Mouse (Mus musculus): Measurements from ENCODE around the gene Nkx2-9. TPM values are rescaled to one million over a fixed set of nuclear protein-coding genes. Genes with fewer than 3 reads are reported as not detected.

Gene Nkx2-9
- polyA plus RNA-seq, 1 experiment from 2014 or later: not detected

GRCm38 (mm10) chr12:56611504-56612348, 1.4 kb downstream of the Nkx2-9 start:
- Histone ChIP-seq H3K9ac (ENCODE audit: low read length) (no peak overlapping the region), H3K27me3 (ENCODE audit: control insufficient read depth, insufficient read depth, low read length) (peaks cover 77% of the 10 kb centered on the region), H3K4me3 (replicated peaks; ENCODE audit: low read length) (peak overlapping the region; percentile 41), H3K4me2 (ENCODE audit: low read depth, low read length) (peak overlapping the region; percentile 61), H3K36me3 (ENCODE audit: control insufficient read depth, insufficient read depth, low read length) (no peaks in the 10 kb centered on the region), H3K27ac (ENCODE audit: low read length) (no peak overlapping the region), H3K4me1 (ENCODE audit: control insufficient read depth, insufficient read depth, low read length) (peaks cover 7% of the 10 kb centered on the region), H3K9me3 (replicated peaks; ENCODE audit: control insufficient read depth, low read length) (no peaks in the 10 kb centered on the region)
- under 1% methylated on average over 57 of the region's 57 CpGs for WGBS
- peak; percentile 44 for ATAC-seq (ENCODE audit: insufficient read depth, low FRiP score)

- Histone ChIP-seq H3K4me3 (replicated peaks; ENCODE audit: low read length) (no peak overlapping the region), H3K4me2 (ENCODE audit: low read depth, low read length) (no peak overlapping the region), H3K9me3 (replicated peaks; ENCODE audit: control insufficient read depth, low read length) (no peaks in the 10 kb centered on the region), H3K27me3 (ENCODE audit: control insufficient read depth, insufficient read depth, low read length) (peaks cover 79% of the 10 kb centered on the region), H3K9ac (ENCODE audit: low read length) (no peak overlapping the region), H3K4me1 (ENCODE audit: control insufficient read depth, insufficient read depth, low read length) (peaks cover 7% of the 10 kb centered on the region), H3K36me3 (ENCODE audit: control insufficient read depth, insufficient read depth, low read length) (no peaks in the 10 kb centered on the region), H3K27ac (ENCODE audit: low read length) (no peak overlapping the region)
- ATAC-seq (ENCODE audit: insufficient read depth, low FRiP score): no peak
- WGBS: 7% methylated on average over 6 of the region's 6 CpGs
These were observed 2.2 kb downstream of the Nkx2-9 start for GRCm38 (mm10) chr12:56610851-56611250.

GRCm38 (mm10) chr12:56591722-56592121, 21.4 kb downstream of the Nkx2-9 start:
- Histone ChIP-seq H3K9me3 (replicated peaks; ENCODE audit: control insufficient read depth, low read length) (no peaks in the 10 kb centered on the region), H3K36me3 (ENCODE audit: control insufficient read depth, insufficient read depth, low read length) (no peaks in the 10 kb centered on the region), H3K9ac (ENCODE audit: low read length) (no peak overlapping the region), H3K4me1 (ENCODE audit: control insufficient read depth, insufficient read depth, low read length) (no peaks in the 10 kb centered on the region), H3K27me3 (ENCODE audit: control insufficient read depth, insufficient read depth, low read length) (no peaks in the 10 kb centered on the region), H3K4me3 (replicated peaks; ENCODE audit: low read length) (no peak overlapping the region), H3K4me2 (ENCODE audit: low read depth, low read length) (no peak overlapping the region), H3K27ac (ENCODE audit: low read length) (no peak overlapping the region)
- no peak for ATAC-seq (ENCODE audit: insufficient read depth, low FRiP score)
- 9% methylated on average over 4 of the region's 4 CpGs for WGBS

- Histone ChIP-seq H3K4me1 (ENCODE audit: control insufficient read depth, insufficient read depth, low read length) (no peaks in the 10 kb centered on the region), H3K36me3 (ENCODE audit: control insufficient read depth, insufficient read depth, low read length) (no peaks in the 10 kb centered on the region), H3K9me3 (replicated peaks; ENCODE audit: control insufficient read depth, low read length) (no peaks in the 10 kb centered on the region), H3K9ac (ENCODE audit: low read length) (no peak overlapping the region), H3K27ac (ENCODE audit: low read length) (no peak overlapping the region), H3K4me3 (replicated peaks; ENCODE audit: low read length) (no peak overlapping the region), H3K4me2 (ENCODE audit: low read depth, low read length) (no peak overlapping the region), H3K27me3 (ENCODE audit: control insufficient read depth, insufficient read depth, low read length) (no peaks in the 10 kb centered on the region)
- WGBS: 33% methylated on average over 6 of the region's 6 CpGs
- no peak for ATAC-seq (ENCODE audit: insufficient read depth, low FRiP score)
These were observed 25.3 kb downstream of the Nkx2-9 start for GRCm38 (mm10) chr12:56587830-56588229.

Other genes starting within 250 kb of the Nkx2-9 start
- gene Nkx2-1, start 76.4 kb downstream of the Nkx2-9 start, polyA plus RNA-seq (2015; fragmentation: Nextera tagmentation; extraction: Ambion mirVana): not detected in 2 replicates
- 2.8 and 3.9 TPM in 2 replicates for gene Pax9, start 78.5 kb upstream of the Nkx2-9 start, polyA plus RNA-seq (2015; fragmentation: Nextera tagmentation; extraction: Ambion mirVana)

All from stomach, embryonic 16.5 days (tissue).